Mouse (Mus musculus) thymus, adult 2 months (tissue): ENCODE results near the gene Otop2.

Source experiments
- CTCF ChIP-seq: fragments of 200-500 bp; IDR thresholded peaks from 2 replicates; pipeline ENCODE4 v1.5.1; 2012; ENCODE audit warnings: mild to moderate bottlenecking, control low read depth, low read length, moderate library complexity, borderline replicate concordance; ENCODE audit not compliant: control insufficient read depth, poor library complexity, insufficient read depth; ENCODE audit errors: extremely low read depth
- POLR2A ChIP-seq: fragments of 200-500 bp; IDR thresholded peaks from 2 replicates; pipeline ENCODE4 v1.6.1; 2012; ENCODE audit warnings: mild to moderate bottlenecking, low read length, control low read depth, moderate library complexity; ENCODE audit not compliant: control insufficient read depth, poor library complexity, insufficient read depth; ENCODE audit errors: extremely low read depth

GRCm38 (mm10) chr11:115354183-115354582, 47.2 kb downstream of the Otop2 start:
- TF ChIP-seq CTCF (peak; percentile 94), POLR2A (no peak)
